Mouse (Mus musculus) A20 (cell line): Measurements from ENCODE around the gene 4930539E08Rik.
A peak's percentile ranks its signal among the peaks of the same experiment; 100 is the strongest.

Experiments
- DNase-seq: peaks from one replicate; pipeline ENCODE4 v3.0.0-alpha.2; 2011; ENCODE audit warnings: low read depth, low spot score

4930539E08Rik gene

GRCm38 (mm10) chr17:28896095-28896780 lies 18.9 kb downstream of the 4930539E08Rik start:
- no peak for DNase-seq

GRCm38 (mm10) chr17:28895217-28895875 lies 19.8 kb downstream of the 4930539E08Rik start:
- no peak for DNase-seq

GRCm38 (mm10) chr17:28894050-28894767 lies 20.9 kb downstream of the 4930539E08Rik start:
- DNase-seq = peak; percentile 60

GRCm38 (mm10) chr17:28886266-28886665 lies 28.9 kb downstream of the 4930539E08Rik start:
- no peak for DNase-seq

GRCm38 (mm10) chr17:28885231-28885630 lies 29.9 kb downstream of the 4930539E08Rik start:
- no peak for DNase-seq

- DNase-seq = no peak
Measured at GRCm38 (mm10) chr17:28883941-28884516, 31.1 kb downstream of the 4930539E08Rik start.

- peak; percentile 82 for DNase-seq
Measured at GRCm38 (mm10) chr17:28882810-28883209, 32.3 kb downstream of the 4930539E08Rik start.

GRCm38 (mm10) chr17:28882316-28882715 lies 32.8 kb downstream of the 4930539E08Rik start:
- peak; percentile 86 for DNase-seq

- peak; percentile 70 for DNase-seq
Measured at GRCm38 (mm10) chr17:28879931-28880391, 35.2 kb downstream of the 4930539E08Rik start.

GRCm38 (mm10) chr17:28876821-28877220 lies 38.3 kb downstream of the 4930539E08Rik start:
- no peak for DNase-seq

- no peak for DNase-seq
Measured at GRCm38 (mm10) chr17:28876331-28876730, 38.8 kb downstream of the 4930539E08Rik start.

GRCm38 (mm10) chr17:28875316-28875715 lies 39.8 kb downstream of the 4930539E08Rik start:
- DNase-seq = no peak

GRCm38 (mm10) chr17:28874825-28875224 lies 40.3 kb downstream of the 4930539E08Rik start:
- DNase-seq = no peak

GRCm38 (mm10) chr17:28874216-28874615 lies 40.9 kb downstream of the 4930539E08Rik start:
- DNase-seq = no peak

GRCm38 (mm10) chr17:28872322-28872721 lies 42.8 kb downstream of the 4930539E08Rik start:
- no peak for DNase-seq

GRCm38 (mm10) chr17:28871831-28872230 lies 43.3 kb downstream of the 4930539E08Rik start:
- DNase-seq = no peak

- peak; percentile 20 for DNase-seq
Measured at GRCm38 (mm10) chr17:28870435-28870834, 44.7 kb downstream of the 4930539E08Rik start.

- no peak for DNase-seq
Measured at GRCm38 (mm10) chr17:28869412-28870110, 45.6 kb downstream of the 4930539E08Rik start.

- no peak for DNase-seq
Measured at GRCm38 (mm10) chr17:28867381-28867780, 47.7 kb downstream of the 4930539E08Rik start.

- no peak for DNase-seq
Measured at GRCm38 (mm10) chr17:28866921-28867320, 48.2 kb downstream of the 4930539E08Rik start.

GRCm38 (mm10) chr17:28864464-28864863 lies 50.7 kb downstream of the 4930539E08Rik start:
- DNase-seq = no peak
